Mouse (Mus musculus) midbrain, embryonic 11.5 days (tissue): ENCODE results near the gene Adarb1. TPM values are rescaled to one million over a fixed set of nuclear protein-coding genes. Genes with fewer than 3 reads are reported as not detected.

Experiments
- ATAC-seq: fragments of 200-750 bp; cut with Nextera tagmentation; 2 replicates; pipeline ENCODE4 v1.8.0; 2017; ENCODE audit warnings: moderate TSS enrichment, moderate library complexity; ENCODE audit not compliant: low FRiP score
- DNase-seq: peaks from one replicate; pipeline ENCODE4 v3.0.0; 2015; ENCODE audit warnings: low spot score; ENCODE audit errors: missing footprints
- H3K27ac ChIP-seq: fragments of 300-500 bp; sonication (generic); 2 replicates; pipeline ENCODE4 v1.5.1; 2014; ENCODE audit warnings: low read depth, low read length
- H3K27me3 ChIP-seq: fragments of 300-500 bp; sonication (generic); 2 replicates; pipeline ENCODE4 v1.6.1; 2014; ENCODE audit warnings: mild to moderate bottlenecking, low read length, moderate library complexity, mixed read lengths; ENCODE audit not compliant: control insufficient read depth, insufficient read depth
- H3K36me3 ChIP-seq: fragments of 300-500 bp; sonication (generic); 2 replicates; pipeline ENCODE4 v1.6.1; 2014; ENCODE audit warnings: mild to moderate bottlenecking, low read length, moderate library complexity, mixed read lengths; ENCODE audit not compliant: control insufficient read depth, insufficient read depth
- H3K4me1 ChIP-seq: fragments of 300-500 bp; sonication (generic); 2 replicates; pipeline ENCODE4 v1.6.1; 2014; ENCODE audit warnings: low read length; ENCODE audit not compliant: control insufficient read depth, insufficient read depth
- H3K4me2 ChIP-seq: fragments of 300-500 bp; sonication (generic); 2 replicates; pipeline ENCODE4 v1.6.1; 2014; ENCODE audit warnings: mild to moderate bottlenecking, moderate library complexity
- H3K4me3 ChIP-seq: fragments of 300-500 bp; sonication (generic); 2 replicates; pipeline ENCODE4 v1.5.1; 2014; ENCODE audit warnings: low read depth, low read length
- H3K9ac ChIP-seq: fragments of 300-500 bp; sonication (generic); 2 replicates; pipeline ENCODE4 v1.6.1; 2014; ENCODE audit warnings: low read length
- H3K9me3 ChIP-seq: fragments of 300-500 bp; sonication (generic); 2 replicates; pipeline ENCODE4 v1.6.1; 2016; ENCODE audit warnings: low read length; ENCODE audit not compliant: control insufficient read depth
- WGBS: fragments of 180-500 bp; shearing (Covaris S2); extraction: QIAGEN DNeasy Blood & Tissue Kit; methylation state at CpG from one replicate; pipeline ENCODE4 v1.1.7; 2014; 5-methylcytosine and 5-hydroxymethylcytosine counted together
- polyA plus RNA-seq: library from polyadenylated mRNA; unstranded; fragments of >200 nt; fragmentation: Nextera tagmentation; extraction: Ambion mirVana; gene quantifications from 2 replicates; pipeline ENCODE4 v1.2.1, GENCODE M21; 2014

Gene Adarb1
- polyA plus RNA-seq, 1 experiment from 2014 or later, result 5.8 TPM

DNA sequence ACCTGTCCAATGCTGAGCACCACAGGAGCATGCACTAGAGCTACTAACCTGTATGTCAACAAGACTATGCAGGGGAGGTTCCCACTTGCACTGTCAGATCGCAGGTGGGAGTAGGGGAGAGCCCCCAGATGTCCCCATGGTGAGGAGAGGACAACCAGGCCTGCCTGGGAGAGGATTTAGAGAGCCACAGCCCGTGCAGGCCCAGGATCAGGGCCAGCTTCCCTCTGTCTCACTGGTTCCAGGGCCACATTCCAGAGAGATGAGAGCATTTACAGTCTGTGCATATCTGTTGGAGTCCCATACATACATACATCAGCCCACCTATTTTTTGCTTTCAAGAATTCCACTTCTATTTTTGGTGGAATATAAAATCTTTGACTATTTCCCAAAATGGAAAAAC lies 9.5 kb upstream of the Adarb1 start:
- Histone ChIP-seq H3K4me1 (no peaks in the 10 kb centered on the region), H3K36me3 (no peaks in the 10 kb centered on the region), H3K27ac (no peak overlapping the region), H3K27me3 (no peaks in the 10 kb centered on the region), H3K9ac (no peak overlapping the region), H3K4me3 (no peak overlapping the region), H3K4me2 (no peak overlapping the region), H3K9me3 (no peaks in the 10 kb centered on the region)
- 67% methylated on average over 2 of the region's 2 CpGs for WGBS
- peak; percentile 53 for DNase-seq
- ATAC-seq, result no peak

DNA sequence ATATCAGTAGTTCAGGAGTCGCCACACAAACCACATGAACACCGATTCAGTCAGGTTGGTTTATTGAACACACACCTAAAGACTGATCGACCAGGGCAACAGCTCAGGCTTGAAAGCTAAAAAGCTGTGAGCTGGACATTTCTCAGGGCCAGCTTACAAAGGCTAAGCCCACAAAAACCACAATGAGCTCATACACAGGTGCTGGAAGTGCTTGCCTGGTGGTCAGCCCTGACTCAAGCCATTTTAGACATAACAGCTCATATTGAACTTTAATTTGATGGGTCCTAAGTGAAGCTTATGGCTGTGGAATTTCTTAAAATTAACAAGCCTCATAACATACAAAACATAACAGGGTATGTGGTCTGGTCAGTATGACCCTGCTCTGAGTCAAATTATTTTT lies 2.1 kb upstream of the Adarb1 start:
- 95% methylated on average over 3 of the region's 3 CpGs for WGBS
- Histone ChIP-seq H3K36me3 (no peaks in the 10 kb centered on the region), H3K9ac (no peak overlapping the region), H3K27me3 (peaks cover 13% of the 10 kb centered on the region), H3K4me1 (peaks cover 14% of the 10 kb centered on the region), H3K27ac (no peak overlapping the region), H3K9me3 (no peaks in the 10 kb centered on the region; the same call in 1 of the 2 replicates), H3K4me3 (no peak overlapping the region), H3K4me2 (no peak overlapping the region)
- ATAC-seq, result no peak
- no peak for DNase-seq

DNA sequence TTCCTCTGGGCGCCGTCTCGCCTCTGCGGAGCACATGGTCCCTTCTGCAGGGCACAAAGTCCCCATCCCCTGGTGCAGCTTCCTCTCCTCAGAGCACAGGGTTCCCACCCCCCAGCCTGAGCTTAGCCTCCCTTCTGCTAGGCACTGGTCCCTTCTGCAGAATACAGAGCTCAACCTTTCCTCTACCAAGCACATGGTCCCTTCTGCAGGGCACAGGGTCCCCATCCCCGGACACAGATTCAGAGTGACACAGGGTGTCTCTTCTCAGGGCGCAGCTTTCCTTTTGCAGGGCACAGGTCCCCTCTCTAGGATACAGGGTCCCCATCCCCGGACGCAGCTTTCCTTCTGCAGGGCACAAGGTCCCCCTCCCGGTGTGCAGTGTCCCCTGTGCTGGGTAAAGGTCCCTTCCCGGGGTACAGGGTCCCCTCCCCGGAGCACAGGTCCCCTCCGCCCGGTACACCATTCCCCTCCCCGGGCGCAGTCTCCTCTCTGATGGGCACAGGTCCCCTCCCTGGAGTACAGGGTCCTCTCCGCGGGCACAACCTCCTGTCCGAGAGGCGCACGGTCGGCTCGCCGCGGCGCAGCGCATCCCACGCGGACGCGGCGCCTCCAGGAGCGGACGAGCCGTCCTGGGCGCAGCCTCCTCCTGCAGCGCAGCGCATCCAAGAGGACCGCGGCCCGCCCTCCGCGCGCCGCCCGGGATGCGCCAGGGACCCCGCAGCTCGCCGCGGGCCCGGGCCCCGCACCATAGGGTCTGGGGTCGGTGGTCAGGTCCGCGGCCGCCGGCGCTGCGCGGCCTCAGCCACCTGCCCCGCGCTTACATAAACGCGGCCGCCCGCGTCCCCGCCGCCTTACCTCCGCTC lies 599 bp downstream of the Adarb1 start:
- Histone ChIP-seq H3K4me1 (peaks cover 14% of the 10 kb centered on the region), H3K9me3 (no peaks in the 10 kb centered on the region; the same call in 1 of the 2 replicates), H3K27ac (no peak overlapping the region; the same call in 1 of the 2 replicates), H3K27me3 (peaks cover 13% of the 10 kb centered on the region), H3K4me3 (peak overlapping the region; percentile 69), H3K36me3 (no peaks in the 10 kb centered on the region), H3K9ac (peak overlapping the region; percentile 76), H3K4me2 (peak overlapping the region; percentile 80)
- 1% methylated on average over 47 of the region's 70 CpGs for WGBS
- DNase-seq, result peak; percentile 97
- ATAC-seq, result peak; percentile 83

DNA sequence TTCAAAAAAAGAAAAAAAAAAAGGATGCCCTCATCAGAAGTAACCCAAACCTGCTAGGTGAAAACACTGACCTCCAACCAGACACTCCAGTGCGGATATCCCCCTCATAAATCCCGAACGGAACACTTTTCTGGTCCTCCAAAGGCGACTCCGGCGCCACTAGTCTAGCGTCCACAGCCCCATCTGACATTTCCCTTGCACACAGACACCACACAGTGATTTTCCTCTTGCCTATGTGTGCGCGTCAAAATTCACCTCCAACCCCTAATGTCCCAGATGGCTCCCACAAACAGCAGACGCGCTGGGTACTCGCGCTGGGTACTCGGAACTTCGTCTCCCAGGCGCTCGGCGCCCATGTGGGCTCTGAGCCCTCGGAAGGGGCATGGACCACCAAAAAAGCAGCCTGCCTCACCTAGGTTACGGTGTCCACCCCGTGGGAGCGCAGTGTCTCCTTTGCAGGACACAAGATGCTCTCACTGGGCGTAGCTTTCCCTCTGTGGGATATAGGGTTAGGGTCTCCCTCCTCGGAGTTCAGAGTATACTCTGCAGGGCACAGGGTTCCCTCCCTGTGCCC lies 1.3 kb downstream of the Adarb1 start:
- peak; percentile 93 for DNase-seq
- Histone ChIP-seq H3K36me3 (no peaks in the 10 kb centered on the region), H3K4me2 (peak overlapping the region; percentile 80), H3K27ac (no peak overlapping the region), H3K27me3 (peaks cover 13% of the 10 kb centered on the region), H3K9me3 (no peaks in the 10 kb centered on the region; the same call in 1 of the 2 replicates), H3K4me1 (peaks cover 14% of the 10 kb centered on the region), H3K4me3 (peak overlapping the region; percentile 69), H3K9ac (peak overlapping the region; percentile 76)
- ATAC-seq, result peak; percentile 10
- 7% methylated on average over 24 of the region's 24 CpGs for WGBS

DNA sequence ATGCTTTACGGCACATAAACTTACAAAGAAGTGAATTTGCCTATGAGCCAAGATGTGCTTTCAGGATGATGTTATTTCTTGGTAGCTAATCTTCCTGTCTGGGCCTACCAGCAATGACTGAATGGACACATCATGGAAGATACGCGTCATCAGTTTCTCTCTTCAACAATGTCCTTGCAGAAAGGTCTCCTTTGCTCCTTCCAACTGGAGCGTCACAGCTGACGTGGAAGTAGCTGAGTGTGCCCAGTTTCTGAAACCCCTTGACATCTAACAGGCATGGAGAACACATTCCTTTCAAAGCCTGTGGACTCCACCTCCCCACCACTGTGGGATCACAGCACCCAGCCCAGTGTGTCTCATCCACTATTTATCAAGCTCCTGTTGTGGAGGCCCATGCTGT lies 2.2 kb downstream of the Adarb1 start:
- no peak overlapping the region for H3K4me3 ChIP-seq
- H3K4me2 ChIP-seq, result no peak overlapping the region
- no peaks in the 10 kb centered on the region; the same call in 1 of the 2 replicates for H3K9me3 ChIP-seq
- no peak overlapping the region for H3K27ac ChIP-seq
- H3K36me3 ChIP-seq, result no peaks in the 10 kb centered on the region
- WGBS, result 82% methylated on average over 5 of the region's 5 CpGs
- H3K4me1 ChIP-seq, result peaks cover 14% of the 10 kb centered on the region
- peaks cover 13% of the 10 kb centered on the region for H3K27me3 ChIP-seq
- DNase-seq, result no peak
- no peak overlapping the region for H3K9ac ChIP-seq
- ATAC-seq, result no peak

DNA sequence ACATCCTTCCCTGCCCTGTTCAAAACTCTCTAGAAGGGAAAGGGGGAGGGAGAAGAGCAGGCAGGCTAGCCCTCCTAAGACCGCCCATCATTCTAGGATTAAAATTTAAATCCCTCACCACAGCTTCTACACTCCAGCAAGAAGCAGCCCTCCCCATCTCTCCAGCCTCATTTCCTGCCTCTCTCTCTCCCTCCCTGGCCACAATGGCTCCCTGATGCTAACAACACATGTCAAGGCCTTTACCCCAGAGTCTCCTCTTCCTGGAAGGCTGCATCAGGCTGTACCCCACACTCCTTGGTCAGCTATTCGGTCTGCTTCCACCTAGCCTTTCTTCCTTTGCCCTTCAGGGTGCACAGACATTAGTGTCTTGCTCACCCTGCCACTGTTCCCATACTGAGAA lies 4.3 kb downstream of the Adarb1 start:
- H3K27ac ChIP-seq, result no peak overlapping the region
- no peak overlapping the region for H3K9ac ChIP-seq
- H3K4me2 ChIP-seq, result no peak overlapping the region
- ATAC-seq, result no peak
- H3K4me1 ChIP-seq, result peaks cover 14% of the 10 kb centered on the region
- 48% methylated on average over 2 of the region's 2 CpGs for WGBS
- no peak overlapping the region for H3K4me3 ChIP-seq
- H3K36me3 ChIP-seq, result no peaks in the 10 kb centered on the region
- peaks cover 13% of the 10 kb centered on the region for H3K27me3 ChIP-seq
- DNase-seq, result no peak
- H3K9me3 ChIP-seq, result no peaks in the 10 kb centered on the region

DNA sequence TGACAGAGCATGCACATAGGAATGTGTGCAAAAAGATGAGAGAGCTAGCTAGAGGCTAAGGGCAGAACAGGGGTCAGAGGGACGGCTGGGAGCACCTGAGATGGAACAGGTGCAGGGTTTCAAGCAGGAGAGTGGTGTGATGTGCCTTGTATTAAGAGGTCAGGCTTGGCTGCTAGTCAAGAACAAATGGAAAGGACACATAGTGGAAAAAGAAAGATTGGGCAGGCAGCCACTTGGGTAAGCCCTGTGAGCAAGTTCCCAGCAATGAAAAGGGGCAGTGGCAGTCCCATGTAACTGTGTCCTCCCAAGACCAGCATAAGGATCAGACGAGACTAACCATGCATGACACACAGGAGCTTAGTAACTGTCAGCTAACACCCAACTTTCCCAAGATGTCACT lies 8.9 kb downstream of the Adarb1 start:
- Histone ChIP-seq H3K27me3 (no peaks in the 10 kb centered on the region), H3K36me3 (no peaks in the 10 kb centered on the region), H3K4me1 (no peaks in the 10 kb centered on the region), H3K9ac (no peak overlapping the region), H3K4me2 (no peak overlapping the region), H3K27ac (no peak overlapping the region), H3K9me3 (no peaks in the 10 kb centered on the region), H3K4me3 (no peak overlapping the region)
- 65% methylated on average over 2 of the region's 2 CpGs for WGBS
- DNase-seq (no peak), ATAC-seq (no peak)

DNA sequence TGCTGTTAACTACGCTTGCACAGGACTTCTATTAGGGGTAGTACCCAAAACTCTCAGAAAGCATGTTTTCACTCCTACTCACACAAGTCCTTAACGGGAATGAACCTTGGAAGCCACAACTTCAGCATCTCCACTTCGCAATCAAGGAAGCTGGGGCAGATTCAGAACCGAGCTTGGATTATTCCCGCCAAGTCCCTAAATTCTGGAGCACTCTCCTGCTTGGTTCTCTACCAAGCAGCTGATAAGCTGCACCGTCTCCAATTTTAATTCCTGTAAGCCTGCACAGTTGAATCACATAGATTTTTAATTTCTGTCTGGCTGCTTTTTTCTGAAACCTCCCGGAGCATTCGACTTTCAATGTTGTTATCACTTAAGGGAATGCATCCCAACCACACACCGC lies 9.8 kb downstream of the Adarb1 start:
- Histone ChIP-seq H3K27ac (no peak overlapping the region), H3K4me1 (no peaks in the 10 kb centered on the region), H3K36me3 (no peaks in the 10 kb centered on the region), H3K9ac (no peak overlapping the region), H3K4me2 (no peak overlapping the region), H3K27me3 (no peaks in the 10 kb centered on the region), H3K9me3 (no peaks in the 10 kb centered on the region), H3K4me3 (no peak overlapping the region)
- whole genome bisulfite sequencing, result 89% methylated on average over 9 of the region's 9 CpGs
- ATAC-seq (no peak), DNase-seq (no peak)

DNA sequence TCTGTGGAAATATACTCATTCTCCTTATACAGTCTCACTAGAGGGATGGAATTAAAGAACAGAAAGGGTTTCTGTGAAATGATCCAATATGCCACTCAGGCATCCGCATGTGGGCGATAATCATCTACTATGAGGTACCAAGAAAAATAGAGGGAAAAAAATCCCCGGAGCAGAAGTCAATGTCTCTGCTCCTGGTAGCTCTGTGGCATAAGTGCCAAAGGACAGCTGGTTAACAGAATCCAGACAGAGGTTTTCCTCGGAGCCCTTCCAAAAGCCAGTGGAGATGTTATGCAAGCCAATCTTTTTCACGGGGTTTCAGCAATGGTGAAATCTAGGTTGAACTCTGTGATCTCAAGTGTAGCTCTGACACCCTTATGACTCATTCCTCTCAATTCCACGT lies 11.6 kb downstream of the Adarb1 start:
- Histone ChIP-seq H3K36me3 (no peaks in the 10 kb centered on the region), H3K27me3 (no peaks in the 10 kb centered on the region), H3K4me3 (no peak overlapping the region), H3K4me2 (no peak overlapping the region), H3K9ac (no peak overlapping the region), H3K27ac (no peak overlapping the region), H3K9me3 (no peaks in the 10 kb centered on the region), H3K4me1 (no peaks in the 10 kb centered on the region)
- no peak for ATAC-seq
- 88% methylated on average over 6 of the region's 6 CpGs for WGBS
- DNase-seq, result no peak
